Mouse (Mus musculus) layer of hippocampus, adult 9-11 months (tissue): ENCODE results near the gene Mphosph9.
"Not testable (repeated sequence)": the region's sequence is repeated elsewhere in the genome, so short reads cannot be mapped to it uniquely, and the experiment has no call there.

Source experiments
- DNase-seq: peaks from one replicate; pipeline ENCODE4 v3.0.0; 2022

Mphosph9 gene

GRCm38 (mm10) chr5:124341753-124342339 lies 14.1 kb upstream of the Mphosph9 start:
- not testable (repeated sequence) for DNase-seq

- no peak for DNase-seq
Observed at GRCm38 (mm10) chr5:124338791-124339190, 11.0 kb upstream of the Mphosph9 start.

GRCm38 (mm10) chr5:124337909-124338308 lies 10.1 kb upstream of the Mphosph9 start:
- DNase-seq = peak; percentile 71

GRCm38 (mm10) chr5:124337103-124337502 lies 9.3 kb upstream of the Mphosph9 start:
- no peak for DNase-seq

- peak; percentile 83 for DNase-seq
Observed at GRCm38 (mm10) chr5:124334392-124334791, 6.6 kb upstream of the Mphosph9 start.

GRCm38 (mm10) chr5:124330086-124330485 lies 2.3 kb upstream of the Mphosph9 start:
- DNase-seq = no peak

GRCm38 (mm10) chr5:124326829-124327228 lies 943 bp downstream of the Mphosph9 start:
- DNase-seq = no peak

- no peak for DNase-seq
Observed at GRCm38 (mm10) chr5:124317648-124318047, 10.1 kb downstream of the Mphosph9 start.

- no peak for DNase-seq
Observed at GRCm38 (mm10) chr5:124315941-124316340, 11.8 kb downstream of the Mphosph9 start.

- no peak for DNase-seq
Observed at GRCm38 (mm10) chr5:124315498-124315897, 12.3 kb downstream of the Mphosph9 start.

- no peak for DNase-seq
Observed at GRCm38 (mm10) chr5:124310091-124310490, 17.7 kb downstream of the Mphosph9 start.

GRCm38 (mm10) chr5:124309155-124309554 lies 18.6 kb downstream of the Mphosph9 start:
- DNase-seq = no peak

- DNase-seq = not testable (repeated sequence)
Observed at GRCm38 (mm10) chr5:124302853-124303252, 24.9 kb downstream of the Mphosph9 start.

- DNase-seq = no peak
Observed at GRCm38 (mm10) chr5:124300132-124300531, 27.6 kb downstream of the Mphosph9 start.

- DNase-seq = not testable (repeated sequence)
Observed at GRCm38 (mm10) chr5:124299307-124299706, 28.5 kb downstream of the Mphosph9 start.

- no peak for DNase-seq
Observed at GRCm38 (mm10) chr5:124296475-124296874, 31.3 kb downstream of the Mphosph9 start.

GRCm38 (mm10) chr5:124293967-124294366 lies 33.8 kb downstream of the Mphosph9 start:
- DNase-seq = no peak

GRCm38 (mm10) chr5:124290216-124290615 lies 37.6 kb downstream of the Mphosph9 start:
- DNase-seq = no peak

GRCm38 (mm10) chr5:124287616-124288247 lies 40.0 kb downstream of the Mphosph9 start:
- no peak for DNase-seq

- no peak for DNase-seq
Observed at GRCm38 (mm10) chr5:124284330-124284729, 43.4 kb downstream of the Mphosph9 start.

GRCm38 (mm10) chr5:124282854-124283253 lies 44.9 kb downstream of the Mphosph9 start:
- DNase-seq = no peak

GRCm38 (mm10) chr5:124270226-124270625 lies 57.5 kb downstream of the Mphosph9 start:
- no peak for DNase-seq

- DNase-seq = no peak
Observed at GRCm38 (mm10) chr5:124269661-124270060, 58.1 kb downstream of the Mphosph9 start.

GRCm38 (mm10) chr5:124267652-124268051 lies 60.1 kb downstream of the Mphosph9 start:
- no peak for DNase-seq

GRCm38 (mm10) chr5:124266821-124267220 lies 61.0 kb downstream of the Mphosph9 start:
- DNase-seq = no peak
